In genomic region chr2:173034998-173035397, GRCm38 (mm10) we compare ENCODE assay signal across 14 mouse cellular contexts. TPM values are rescaled to one million over a fixed set of nuclear protein-coding genes. Genes with fewer than 3 reads are reported as not detected.
DNase-seq lines count a peak whose midpoint lies in the region; ATAC-seq and TF ChIP-seq lines count a peak whose summit lies in the region.
"Had no signal": no experiment of that assay in that cellular context is flagged by ENCODE, and none has a peak within 500 bp of the region (broad histone marks: within the 10 kb centered on the region; RNA-seq: fewer than 3 reads in every experiment).

No protein-coding gene starts in this region.

- 0 out of 2 replicates have a peak overlapping the region, but pooled peaks have one; percentile 12 for H3K27ac ChIP-seq in lung, embryonic 14.5 days (ENCODE audit: low read depth)
- H3K27ac ChIP-seq in liver, embryonic 14.5 days, result peak overlapping the region; percentile 100
- H3K27ac ChIP-seq: neural tube, embryonic 15.5 days had no signal

- H3K9ac ChIP-seq in lung, embryonic 14.5 days, result no peak overlapping the region
- H3K9ac ChIP-seq in liver, embryonic 14.5 days (replicated peaks), result peak overlapping the region; percentile 64
- H3K9ac ChIP-seq: midbrain, embryonic 12.5 days; neural tube, embryonic 15.5 days had no signal

- H3K4me2 ChIP-seq in lung, embryonic 14.5 days, result no peak overlapping the region
- H3K4me2 ChIP-seq in liver, embryonic 14.5 days (ENCODE audit: low read depth), result peak overlapping the region; percentile 58
- H3K4me2 ChIP-seq: midbrain, embryonic 12.5 days; neural tube, embryonic 15.5 days had no signal

- H3K4me1 ChIP-seq in lung, embryonic 14.5 days (ENCODE audit: insufficient read depth), result no peaks in the 10 kb centered on the region
- peaks cover 78 to 90% of the 10 kb centered on the region in 2 experiments for H3K4me1 ChIP-seq in liver, embryonic 14.5 days (replicated peaks; ENCODE audit: control insufficient read depth in 2 of 2, insufficient read depth in 2 of 2, low read length in 1 of 2)
- H3K4me1 ChIP-seq: midbrain, embryonic 12.5 days; neural tube, embryonic 15.5 days had no signal

- no peak for TF ChIP-seq CTCF in lung, embryonic 14.5 days (IDR thresholded peaks at IDR 0.05; ENCODE audit: low read depth)
- TF ChIP-seq CTCF in liver, embryonic 14.5 days (IDR thresholded peaks at IDR 0.05; ENCODE audit: low read depth), result no peak

- peak; percentile 39 for DNase-seq in adrenal gland, adult 2 months
- no peak for DNase-seq in adrenal gland, postnatal 25 days
- no peak for DNase-seq in lung, embryonic 14.5 days
- no peak for DNase-seq in lung, adult 18-20 months
- peak; percentile 84 to 91 (median 90) for DNase-seq in liver, embryonic 14.5 days (ENCODE audit: low read depth in 3 of 3, low spot score in 3 of 3)
- DNase-seq in spleen, postnatal 14 days (ENCODE audit: low spot score in 2 of 2), result peak; percentile 57 to 65
- DNase-seq in right cerebral cortex, adult 18-20 months, result no peak
- no peak for DNase-seq in kidney, adult 9 months
- DNase-seq: cerebellum, adult 11 months; kidney, postnatal 4 days; right cerebral cortex, postnatal 4 days had no signal

- ATAC-seq in lung, embryonic 14.5 days (ENCODE audit: insufficient read depth), result peak; percentile 33
- peak; percentile 56 for ATAC-seq in liver, embryonic 14.5 days (ENCODE audit: insufficient read depth)
- ATAC-seq: hindbrain, embryonic 16.5 days had no signal

- no peaks in the 10 kb centered on the region for H3K27me3 ChIP-seq in lung, embryonic 14.5 days (ENCODE audit: insufficient read depth, low read length)
- H3K27me3 ChIP-seq in liver, embryonic 14.5 days (ENCODE audit: control insufficient read depth, insufficient read depth, low read length), result no peaks in the 10 kb centered on the region
- H3K27me3 ChIP-seq: midbrain, embryonic 12.5 days; neural tube, embryonic 15.5 days had no signal

- TF ChIP-seq EP300 in liver, embryonic 14.5 days (IDR thresholded peaks at IDR 0.05; ENCODE audit: low read depth), result peak; percentile 99

- no peaks in the 10 kb centered on the region for H3K9me3 ChIP-seq in lung, embryonic 14.5 days (ENCODE audit: low read depth, low read length)
- no peaks in the 10 kb centered on the region for H3K9me3 ChIP-seq in liver, embryonic 14.5 days (ENCODE audit: control insufficient read depth, low read length)
- H3K9me3 ChIP-seq: midbrain, embryonic 12.5 days; neural tube, embryonic 15.5 days had no signal

- no peak overlapping the region for H3K4me3 ChIP-seq in lung, embryonic 14.5 days (ENCODE audit: low read depth, low read length)
- peak overlapping the region in 1 of 2 experiments; percentile 19; a peak in 2 of 4 replicates for H3K4me3 ChIP-seq in liver, embryonic 14.5 days (ENCODE audit: insufficient read depth in 1 of 2, low read depth in 2 of 2, low read length in 2 of 2)
- H3K4me3 ChIP-seq: midbrain, embryonic 12.5 days; neural tube, embryonic 15.5 days had no signal

- H3K36me3 ChIP-seq in lung, embryonic 14.5 days (ENCODE audit: insufficient read depth), result peaks cover 55% of the 10 kb centered on the region
- peaks cover 63% of the 10 kb centered on the region for H3K36me3 ChIP-seq in liver, embryonic 14.5 days (replicated peaks; ENCODE audit: control insufficient read depth, insufficient read depth, low read depth)

- WGBS in lung, embryonic 14.5 days, result 19% methylated on average over 4 of the region's 4 CpGs
- WGBS in liver, embryonic 14.5 days (ENCODE audit: insufficient replicate concordance), result 3% methylated on average over 4 of the region's 4 CpGs

RNA-seq across cellular contexts. Expression of gene Rbm38, which starts 14.7 kb away (rescaled TPM):
- 10 to 100 TPM; 18.4 to 27.2 TPM for total RNA-seq in adrenal gland, adult 2 months (2021)
- 160 and 174 TPM in 2 replicates for polyA plus RNA-seq in adrenal gland, adult 2 months (2012; rRNA removed)
- total RNA-seq in adrenal gland, postnatal 25 days (2021), result 24.7 and 29.3 TPM in 2 replicates
- polyA plus RNA-seq in lung, embryonic 14.5 days (2014; fragmentation: Nextera tagmentation; extraction: Ambion mirVana), result 45.6 and 45.8 TPM in 2 replicates
- 274 and 315 TPM in 2 replicates for polyA plus RNA-seq in liver, embryonic 14.5 days (2012; rRNA removed)
- polyA plus RNA-seq in liver, embryonic 14.5 days (2014; fragmentation: Nextera tagmentation; extraction: Ambion mirVana), result 270 and 320 TPM in 2 replicates

RNA-seq across cellular contexts. Expression of gene Rae1, which starts 35.1 kb away (rescaled TPM):
- total RNA-seq in adrenal gland, adult 2 months (2021), result 10 to 100 TPM; 61.7 to 68.7 TPM
- polyA plus RNA-seq in adrenal gland, adult 2 months (2012; rRNA removed), result 93.9 and 123 TPM in 2 replicates
- 65.9 and 80.5 TPM in 2 replicates for total RNA-seq in adrenal gland, postnatal 25 days (2021)
- 137 and 142 TPM in 2 replicates for polyA plus RNA-seq in lung, embryonic 14.5 days (2014; fragmentation: Nextera tagmentation; extraction: Ambion mirVana)
- polyA plus RNA-seq in liver, embryonic 14.5 days (2012; rRNA removed), result 39.4 and 45.9 TPM in 2 replicates
- 65.3 and 71.1 TPM in 2 replicates for polyA plus RNA-seq in liver, embryonic 14.5 days (2014; fragmentation: Nextera tagmentation; extraction: Ambion mirVana)

RNA-seq across cellular contexts. Expression of gene Spo11, which starts 57.5 kb away (rescaled TPM):
- total RNA-seq in adrenal gland, adult 2 months (2021), result not detected
- polyA plus RNA-seq in adrenal gland, adult 2 months (2012; rRNA removed), result not detected in 2 replicates
- total RNA-seq in adrenal gland, postnatal 25 days (2021), result not detected in 2 replicates
- polyA plus RNA-seq in lung, embryonic 14.5 days (2014; fragmentation: Nextera tagmentation; extraction: Ambion mirVana), result 0.13 and 0.15 TPM in 2 replicates
- polyA plus RNA-seq in liver, embryonic 14.5 days (2012; rRNA removed), result 0.01 and 0.03 TPM in 2 replicates
- not detected in 2 replicates for polyA plus RNA-seq in liver, embryonic 14.5 days (2014; fragmentation: Nextera tagmentation; extraction: Ambion mirVana)

Comparison
In these comparisons a context has a peak if more than half of its experiments do, and no peak if none do; other contexts are left out.
1. DNase-seq: peak in adrenal gland, adult 2 months (single experiment), liver, embryonic 14.5 days (3 of 3) and spleen, postnatal 14 days (2 of 2); none in adrenal gland, postnatal 25 days (single experiment), lung, embryonic 14.5 days (single experiment), lung, adult 18-20 months (0 of 2), right cerebral cortex, adult 18-20 months (single experiment) and kidney, adult 9 months (single experiment).